ENCODE assay signal across 8 mouse cellular contexts in genomic region chr12:110696173-110696974, GRCm38 (mm10). TPM values are rescaled to one million over a fixed set of nuclear protein-coding genes. Genes with fewer than 3 reads are reported as not detected.
A peak's percentile ranks its signal among the peaks of the same experiment; 100 is the strongest.
DNase-seq lines count a peak whose midpoint lies in the region; ATAC-seq and TF ChIP-seq lines count a peak whose summit lies in the region.

No protein-coding gene starts in this region.

- no peak for TF ChIP-seq CTCF in liver, embryonic 14.5 days (IDR thresholded peaks at IDR 0.05; ENCODE audit: low read depth)
- TF ChIP-seq CTCF in stomach, postnatal 0 days (IDR thresholded peaks at IDR 0.05; ENCODE audit: low read depth): no peak

- peaks cover 2% of the 10 kb centered on the region; the same call in 1 of the 2 replicates for H3K4me1 ChIP-seq in brown adipose tissue, adult 24 weeks (ENCODE audit: control insufficient read depth, insufficient read depth, insufficient read length, low read length)
- H3K4me1 ChIP-seq in heart, embryonic 15.5 days (replicated peaks): peaks cover 41% of the 10 kb centered on the region
- H3K4me1 ChIP-seq in liver, embryonic 14.5 days (replicated peaks; ENCODE audit: control insufficient read depth in 2 of 2, insufficient read depth in 2 of 2, low read length in 1 of 2): peaks cover 37 to 51% of the 10 kb centered on the region in 2 experiments
- peaks cover 12% of the 10 kb centered on the region; the same call in 1 of the 2 replicates for H3K4me1 ChIP-seq in neural tube, embryonic 11.5 days (ENCODE audit: control insufficient read depth, insufficient read depth, low read length)
- peaks cover 2% of the 10 kb centered on the region; the same call in 1 of the 2 replicates for H3K4me1 ChIP-seq in stomach, postnatal 0 days (replicated peaks; ENCODE audit: control insufficient read depth, insufficient read depth)

- peak overlapping the region; percentile 90 for H3K27ac ChIP-seq in brown adipose tissue, adult 24 weeks (replicated peaks; ENCODE audit: low read depth, low read length)
- peak overlapping the region; percentile 96 for H3K27ac ChIP-seq in heart, embryonic 15.5 days
- peak overlapping the region; percentile 95 for H3K27ac ChIP-seq in liver, embryonic 14.5 days
- peak overlapping the region; percentile 96 for H3K27ac ChIP-seq in neural tube, embryonic 11.5 days (ENCODE audit: low read depth, low read length)
- peak overlapping the region; percentile 96 for H3K27ac ChIP-seq in stomach, postnatal 0 days (replicated peaks)

- H3K9me3 ChIP-seq in heart, embryonic 15.5 days (replicated peaks): no peaks in the 10 kb centered on the region
- H3K9me3 ChIP-seq in liver, embryonic 14.5 days (ENCODE audit: control insufficient read depth, low read length): no peaks in the 10 kb centered on the region
- no peaks in the 10 kb centered on the region for H3K9me3 ChIP-seq in neural tube, embryonic 11.5 days (ENCODE audit: control insufficient read depth, low read length)
- H3K9me3 ChIP-seq in stomach, postnatal 0 days (ENCODE audit: control insufficient read depth, low read length): no peaks in the 10 kb centered on the region

- peaks cover 21% of the 10 kb centered on the region for H3K36me3 ChIP-seq in heart, embryonic 15.5 days
- peaks cover 30% of the 10 kb centered on the region for H3K36me3 ChIP-seq in liver, embryonic 14.5 days (replicated peaks; ENCODE audit: control insufficient read depth, insufficient read depth, low read depth)
- H3K36me3 ChIP-seq in neural tube, embryonic 11.5 days (ENCODE audit: control insufficient read depth, insufficient read depth, low read length): peaks cover 3% of the 10 kb centered on the region; the same call in 1 of the 2 replicates
- H3K36me3 ChIP-seq in stomach, postnatal 0 days (ENCODE audit: control insufficient read depth, insufficient read depth, low read length): peaks cover 8% of the 10 kb centered on the region

- peak overlapping the region; percentile 77 for H3K4me2 ChIP-seq in heart, embryonic 15.5 days
- peak overlapping the region; percentile 87 for H3K4me2 ChIP-seq in liver, embryonic 14.5 days (ENCODE audit: low read depth)
- peak overlapping the region; percentile 76 for H3K4me2 ChIP-seq in neural tube, embryonic 11.5 days (ENCODE audit: low read depth)
- peak overlapping the region; percentile 82 for H3K4me2 ChIP-seq in stomach, postnatal 0 days (replicated peaks; ENCODE audit: low read depth)

- WGBS in heart, embryonic 15.5 days: under 1% methylated on average over 88 of the region's 89 CpGs
- under 1% methylated on average over 89 of the region's 89 CpGs for WGBS in liver, embryonic 14.5 days (ENCODE audit: insufficient replicate concordance)
- under 1% methylated on average over 89 of the region's 89 CpGs for WGBS in neural tube, embryonic 11.5 days
- under 1% methylated on average over 82 of the region's 89 CpGs for WGBS in stomach, postnatal 0 days

- peak; percentile 93 for ATAC-seq in heart, embryonic 15.5 days (replicated peaks; ENCODE audit: insufficient number of reproducible peaks, insufficient read depth, low FRiP score, low read depth)
- peak; percentile 87 for ATAC-seq in liver, embryonic 14.5 days (ENCODE audit: insufficient read depth)
- peak; percentile 92 for ATAC-seq in neural tube, embryonic 11.5 days (ENCODE audit: insufficient read depth, low FRiP score, low TSS enrichment)
- peak; percentile 93 for ATAC-seq in stomach, postnatal 0 days (ENCODE audit: low FRiP score, low TSS enrichment)

- H3K9ac ChIP-seq in heart, embryonic 15.5 days: peak overlapping the region; percentile 99
- peak overlapping the region; percentile 97 for H3K9ac ChIP-seq in liver, embryonic 14.5 days (replicated peaks)
- H3K9ac ChIP-seq in neural tube, embryonic 11.5 days (ENCODE audit: low read length): peak overlapping the region; percentile 99
- peak overlapping the region; percentile 96 for H3K9ac ChIP-seq in stomach, postnatal 0 days (ENCODE audit: low read length)

- peak; percentile 86 for TF ChIP-seq EP300 in liver, embryonic 14.5 days (IDR thresholded peaks at IDR 0.05; ENCODE audit: low read depth)
- TF ChIP-seq EP300 in stomach, postnatal 0 days (optimal IDR thresholded peaks at IDR 0.05): no peak

- H3K27me3 ChIP-seq in heart, embryonic 15.5 days: no peaks in the 10 kb centered on the region
- H3K27me3 ChIP-seq in liver, embryonic 14.5 days (ENCODE audit: control insufficient read depth, insufficient read depth, low read length): no peaks in the 10 kb centered on the region
- H3K27me3 ChIP-seq in neural tube, embryonic 11.5 days (ENCODE audit: control insufficient read depth, insufficient read depth, low read length): no peaks in the 10 kb centered on the region
- H3K27me3 ChIP-seq in stomach, postnatal 0 days (ENCODE audit: control insufficient read depth, insufficient read depth, low read length): no peaks in the 10 kb centered on the region

- DNase-seq in CD4-positive, CD25-positive, alpha-beta regulatory T cell, adult 2 months (ENCODE audit: low read depth, low spot score): peak; percentile 99
- peak; percentile 92 for DNase-seq in fibroblast of lung, adult 2 months (ENCODE audit: low read depth)
- DNase-seq in kidney, postnatal 25 days: peak; percentile 97 to 98
- DNase-seq in liver, embryonic 14.5 days (ENCODE audit: low read depth in 3 of 3, low spot score in 3 of 3): peak; percentile 82 to 93 (median 88)
- DNase-seq in neural tube, embryonic 11.5 days (ENCODE audit: low spot score): peak; percentile 98
- peak; percentile 99 for DNase-seq in stomach, postnatal 0 days (ENCODE audit: low spot score)

- peak overlapping the region; percentile 94 for H3K4me3 ChIP-seq in brown adipose tissue, adult 24 weeks (ENCODE audit: insufficient read depth, low read depth, low read length)
- peak overlapping the region; percentile 98 for H3K4me3 ChIP-seq in heart, embryonic 15.5 days
- H3K4me3 ChIP-seq in liver, embryonic 14.5 days (ENCODE audit: insufficient read depth in 1 of 2, low read depth in 2 of 2, low read length in 2 of 2): peak overlapping the region; percentile 82 to 96
- H3K4me3 ChIP-seq in neural tube, embryonic 11.5 days (ENCODE audit: low read depth, low read length): peak overlapping the region; percentile 100
- peak overlapping the region; percentile 100 for H3K4me3 ChIP-seq in stomach, postnatal 0 days (ENCODE audit: low read depth, low read length)

RNA-seq across cellular contexts. Expression of gene Hsp90aa1, which starts 6.2 kb away (rescaled TPM):
- 462 and 467 TPM in 2 replicates for polyA plus RNA-seq in brown adipose tissue, adult 24 weeks (2012; ENCODE audit: insufficient read depth, insufficient read length, missing spikeins)
- polyA plus RNA-seq in heart, embryonic 15.5 days (2015; fragmentation: Nextera tagmentation; extraction: Ambion mirVana): 595 and 603 TPM in 2 replicates
- 103 and 161 TPM in 2 replicates for polyA plus RNA-seq in liver, embryonic 14.5 days (2012; rRNA removed)
- 653 and 697 TPM in 2 replicates for polyA plus RNA-seq in liver, embryonic 14.5 days (2014; fragmentation: Nextera tagmentation; extraction: Ambion mirVana)
- 1,365 and 1,445 TPM in 2 replicates for polyA plus RNA-seq in neural tube, embryonic 11.5 days (2014; fragmentation: Nextera tagmentation; extraction: Ambion mirVana)
- 286 and 326 TPM in 2 replicates for polyA plus RNA-seq in stomach, postnatal 0 days (2015; fragmentation: Nextera tagmentation; extraction: Ambion mirVana)

RNA-seq across cellular contexts. Expression of gene 1700001K19Rik, which starts 14.0 kb away (rescaled TPM):
- not detected in 2 replicates for polyA plus RNA-seq in brown adipose tissue, adult 24 weeks (2012; ENCODE audit: insufficient read depth, insufficient read length, missing spikeins)
- not detected in 2 replicates for polyA plus RNA-seq in heart, embryonic 15.5 days (2015; fragmentation: Nextera tagmentation; extraction: Ambion mirVana)
- polyA plus RNA-seq in liver, embryonic 14.5 days (2012; rRNA removed): not detected in 2 replicates
- polyA plus RNA-seq in liver, embryonic 14.5 days (2014; fragmentation: Nextera tagmentation; extraction: Ambion mirVana): not detected in 2 replicates
- polyA plus RNA-seq in neural tube, embryonic 11.5 days (2014; fragmentation: Nextera tagmentation; extraction: Ambion mirVana): not detected in 2 replicates
- polyA plus RNA-seq in stomach, postnatal 0 days (2015; fragmentation: Nextera tagmentation; extraction: Ambion mirVana): not detected in 2 replicates

RNA-seq across cellular contexts. Expression of gene Wdr20, which starts 41.4 kb away (rescaled TPM):
- 18.4 and 24.8 TPM in 2 replicates for polyA plus RNA-seq in brown adipose tissue, adult 24 weeks (2012; ENCODE audit: insufficient read depth, insufficient read length, missing spikeins)
- 14.7 and 17.8 TPM in 2 replicates for polyA plus RNA-seq in heart, embryonic 15.5 days (2015; fragmentation: Nextera tagmentation; extraction: Ambion mirVana)
- polyA plus RNA-seq in liver, embryonic 14.5 days (2012; rRNA removed): 9.1 and 10.1 TPM in 2 replicates
- 7.5 and 8.8 TPM in 2 replicates for polyA plus RNA-seq in liver, embryonic 14.5 days (2014; fragmentation: Nextera tagmentation; extraction: Ambion mirVana)
- 23.6 and 26.2 TPM in 2 replicates for polyA plus RNA-seq in neural tube, embryonic 11.5 days (2014; fragmentation: Nextera tagmentation; extraction: Ambion mirVana)
- polyA plus RNA-seq in stomach, postnatal 0 days (2015; fragmentation: Nextera tagmentation; extraction: Ambion mirVana): 12.8 and 14.0 TPM in 2 replicates

Comparison
In these comparisons a context has a peak if more than half of its experiments do, and no peak if none do; other contexts are left out.
1. Peak in every context shown above with its lines: DNase-seq, ATAC-seq, H3K4me3 ChIP-seq and H3K27ac ChIP-seq.